Mouse (Mus musculus) layer of hippocampus, adult 11-12 months (tissue): Measurements from ENCODE around the gene Ppib.

Source experiments
- DNase-seq: peaks from one replicate; pipeline ENCODE4 v3.0.0; 2022; ENCODE audit warnings: low spot score

The Ppib gene

GRCm38 (mm10) chr9:66059583-66060307, at the start of gene Ppib:
TSS of gene Ppib (plus strand) at chr9:66060222.
- DNase-seq, result peak; percentile 98

DNA sequence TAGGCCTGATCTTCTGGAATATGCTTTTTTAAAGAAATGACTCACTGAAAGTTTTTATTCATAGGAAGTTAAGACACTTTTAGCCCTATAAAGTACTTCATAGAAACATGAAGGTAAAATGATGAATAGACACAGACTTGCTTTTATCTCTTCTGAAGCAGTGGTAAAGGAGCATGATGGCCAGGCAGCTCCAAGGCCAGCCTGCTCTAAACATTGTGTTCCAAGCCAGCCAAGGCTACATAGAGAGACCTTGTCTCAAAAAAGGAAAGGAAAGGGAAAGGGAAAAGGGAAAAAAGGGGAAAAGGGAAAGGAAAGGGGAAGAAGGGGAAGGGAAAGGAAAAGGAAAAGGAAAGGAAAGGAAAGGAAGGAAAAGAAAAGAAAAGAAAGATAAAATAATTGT, 39.4 kb upstream of the Ppib start:
- no peak for DNase-seq

DNA sequence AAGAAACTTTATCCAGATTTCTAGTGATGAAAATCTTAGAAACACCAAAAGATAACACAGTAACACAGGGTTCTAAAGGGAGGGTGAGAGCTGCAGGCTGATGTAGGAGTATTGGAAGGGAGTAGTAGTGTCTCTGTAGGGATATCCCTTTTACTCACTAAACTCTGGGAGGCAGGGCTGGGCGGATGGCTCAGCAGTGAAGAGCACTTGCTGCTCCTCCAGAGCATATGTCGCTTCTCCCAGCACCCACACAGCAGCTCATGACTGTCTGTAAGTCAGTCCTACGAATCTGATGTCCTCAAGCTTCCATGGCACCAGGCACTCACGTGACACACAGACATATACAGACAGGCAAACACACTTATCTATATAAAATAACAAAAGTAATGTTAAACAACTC, 21.9 kb upstream of the Ppib start:
- DNase-seq, result peak; percentile 53

GRCm38 (mm10) chr9:66038581-66038980, 21.4 kb upstream of the Ppib start:
- DNase-seq, result no peak

DNA sequence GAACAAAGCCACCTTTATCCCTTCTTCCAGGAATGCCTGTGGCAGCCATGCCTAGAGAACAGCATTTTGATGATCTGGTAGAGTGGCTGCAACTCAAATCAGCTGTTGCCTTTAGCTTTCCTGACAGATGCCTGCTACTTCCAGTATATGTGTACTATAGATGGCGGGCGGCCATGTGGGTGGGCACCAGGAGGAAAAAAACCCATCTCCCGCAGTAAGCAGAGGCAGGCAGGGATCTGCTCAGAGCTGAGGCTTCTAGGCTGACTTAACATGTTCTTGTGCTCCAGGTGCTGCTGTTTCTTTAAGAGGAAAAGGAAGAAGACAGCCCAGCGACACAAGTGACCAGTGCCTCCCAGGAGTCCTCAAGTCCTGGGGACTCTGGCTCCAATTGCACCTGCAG, 20.7 kb upstream of the Ppib start:
- no peak for DNase-seq

- no peak for DNase-seq
These were observed 19.2 kb upstream of the Ppib start for GRCm38 (mm10) chr9:66040801-66041200.

- DNase-seq, result no peak
These were observed 17.7 kb upstream of the Ppib start for GRCm38 (mm10) chr9:66042331-66042730.

- no peak for DNase-seq
These were observed 16.8 kb upstream of the Ppib start for GRCm38 (mm10) chr9:66043241-66043640.

DNA sequence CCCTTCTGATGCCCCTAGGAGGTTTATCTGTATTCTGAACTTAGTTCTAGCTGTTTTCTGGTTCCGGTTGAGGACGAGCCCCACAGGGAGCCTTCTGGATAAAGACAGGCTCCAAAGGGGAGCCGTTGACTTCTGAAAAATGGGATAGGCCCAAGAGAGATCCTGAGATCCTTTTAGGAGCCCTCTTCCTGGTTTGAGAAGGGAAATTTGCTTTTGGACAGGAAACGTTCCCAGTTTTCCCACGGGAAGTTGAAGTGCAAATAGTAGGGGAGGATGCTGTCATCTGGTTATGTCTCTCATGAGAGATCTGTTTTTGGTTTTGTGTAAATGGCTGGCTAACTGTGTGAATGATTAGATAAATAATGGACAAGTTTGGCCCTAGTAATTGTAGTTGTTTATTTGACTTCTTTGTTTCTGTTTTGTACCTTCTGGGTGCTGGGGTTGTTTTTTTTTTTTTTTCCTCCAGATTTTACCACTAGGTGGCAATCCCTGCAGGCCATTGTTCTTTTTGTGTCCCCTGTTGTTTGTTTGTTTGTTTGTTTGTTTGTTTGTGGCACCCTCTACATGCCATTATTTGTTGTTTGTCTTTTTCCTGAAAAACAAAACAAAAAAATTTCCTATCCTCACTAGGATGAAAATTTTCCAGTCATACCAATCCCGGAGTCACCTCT, 10.0 kb upstream of the Ppib start:
- no peak for DNase-seq

DNA sequence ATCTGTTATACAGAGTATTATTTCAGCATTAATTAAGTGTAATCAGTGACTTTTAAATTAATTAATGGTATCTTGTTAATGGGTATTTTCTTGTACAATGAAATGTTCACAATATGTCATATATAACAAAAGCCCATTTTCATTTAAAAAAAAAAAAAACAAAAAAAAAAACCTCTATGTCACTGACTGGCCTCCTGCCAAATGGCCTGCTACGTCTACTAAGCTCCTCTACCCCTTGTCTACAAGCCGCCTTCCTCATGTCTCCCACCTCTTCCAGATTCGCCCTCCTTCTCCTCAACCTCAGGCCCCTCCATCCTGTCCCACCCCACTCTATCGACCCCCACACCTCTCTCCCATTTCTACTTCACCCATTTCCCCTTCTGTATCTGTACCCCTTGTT, 8.5 kb upstream of the Ppib start:
- DNase-seq, result no peak

DNA sequence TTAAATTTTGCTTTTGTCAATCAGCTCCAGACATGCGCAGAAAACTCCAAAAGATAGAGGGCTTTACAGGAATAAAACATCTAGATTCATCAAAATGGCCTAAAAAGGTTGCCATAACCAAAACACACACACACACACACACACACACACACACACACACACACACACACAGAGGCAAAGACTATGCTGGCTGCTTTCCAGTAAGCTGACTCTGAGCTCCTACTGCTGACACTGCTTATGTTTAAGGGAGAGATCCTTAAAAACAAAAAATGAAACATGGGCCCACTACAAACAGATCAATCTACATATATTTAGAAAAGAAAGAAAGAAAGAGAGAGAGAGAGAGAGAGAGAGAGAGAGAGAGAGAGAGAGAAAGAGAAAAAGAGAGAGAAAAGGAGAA, 7.3 kb upstream of the Ppib start:
- DNase-seq, result no peak

- DNase-seq, result no peak
These were observed 6.4 kb upstream of the Ppib start for GRCm38 (mm10) chr9:66053620-66054019.

DNA sequence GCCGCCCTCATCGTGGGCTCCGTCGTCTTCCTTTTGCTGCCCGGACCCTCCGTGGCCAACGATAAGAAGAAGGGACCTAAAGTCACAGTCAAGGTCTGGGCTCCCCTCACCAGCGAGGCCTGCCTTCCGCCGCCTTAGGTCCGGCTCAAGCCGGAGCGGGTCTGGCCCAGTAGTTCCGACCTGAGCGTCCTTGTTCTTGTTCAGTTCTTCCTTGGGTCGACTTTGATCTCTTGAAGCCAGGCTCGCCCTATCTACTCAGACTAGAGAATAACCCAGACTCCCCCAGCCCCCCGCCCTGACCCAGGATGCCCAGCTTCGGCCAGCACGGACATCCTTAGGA, 256 bp downstream of the Ppib start:
- no peak for DNase-seq

GRCm38 (mm10) chr9:66060986-66061385, 964 bp downstream of the Ppib start:
- no peak for DNase-seq

GRCm38 (mm10) chr9:66061656-66062055, 1.6 kb downstream of the Ppib start:
- no peak for DNase-seq

- no peak for DNase-seq
These were observed 3.4 kb downstream of the Ppib start for GRCm38 (mm10) chr9:66063446-66063845.

DNA sequence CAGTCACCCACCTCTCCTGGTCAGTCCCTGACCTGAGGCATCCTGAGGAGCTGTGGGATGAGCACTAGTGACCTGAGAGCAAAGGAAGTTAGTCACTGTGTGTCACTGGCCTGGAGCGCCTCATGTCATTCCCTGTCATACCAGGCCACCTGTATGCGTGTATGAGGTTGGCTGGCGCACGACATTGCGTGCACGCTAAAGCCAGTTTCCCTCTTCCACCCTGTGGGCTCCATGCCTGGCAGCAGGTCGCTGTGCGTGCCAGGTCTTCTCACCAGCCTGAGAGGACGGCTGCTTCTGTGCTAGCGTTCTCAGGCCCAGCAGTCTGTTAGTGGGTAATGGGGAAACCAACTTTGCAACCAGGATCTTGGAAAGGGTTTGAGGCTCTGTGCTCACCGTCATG, 4.3 kb downstream of the Ppib start:
- no peak for DNase-seq

DNA sequence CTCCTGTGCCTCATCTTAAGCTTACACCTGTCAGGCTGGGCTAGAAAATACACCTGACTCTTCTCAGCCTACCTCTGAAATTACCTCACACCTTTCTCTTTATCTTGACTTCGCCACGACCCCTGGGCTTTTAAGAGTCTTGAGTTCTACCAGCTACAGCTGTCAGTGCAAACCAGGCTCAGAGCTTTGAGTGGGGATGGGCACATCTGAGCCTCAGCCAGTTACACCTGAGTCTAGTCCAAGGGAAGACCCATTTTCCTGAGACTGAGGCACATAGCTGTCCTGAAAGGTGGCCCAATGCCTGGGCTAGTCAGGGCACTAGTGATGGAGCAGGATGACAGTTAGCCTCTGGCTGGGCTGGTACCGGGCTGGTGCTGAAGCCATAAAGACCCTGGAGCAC, 6.8 kb downstream of the Ppib start:
- DNase-seq, result no peak

GRCm38 (mm10) chr9:66067542-66067941, 7.5 kb downstream of the Ppib start:
- DNase-seq, result peak; percentile 36

DNA sequence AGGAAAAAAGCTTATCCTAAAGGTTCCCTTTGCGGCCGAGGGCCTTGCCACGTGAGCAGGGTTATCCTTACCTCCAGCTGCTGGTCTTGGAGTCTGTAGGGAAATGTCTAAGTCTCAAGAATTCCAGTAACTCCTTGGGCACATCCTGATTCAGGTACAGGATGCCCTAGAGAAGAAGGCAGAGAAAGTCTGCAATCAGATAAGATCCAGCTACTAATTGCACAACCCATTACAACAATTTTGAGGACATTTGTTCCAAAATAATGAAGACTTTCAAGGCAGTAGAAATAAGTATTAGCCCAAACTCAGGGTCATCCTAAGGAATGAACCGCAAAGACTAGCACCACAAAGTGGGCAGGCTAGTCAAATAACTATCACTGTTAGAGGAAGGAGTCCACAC, 8.0 kb downstream of the Ppib start:
- DNase-seq, result no peak

DNA sequence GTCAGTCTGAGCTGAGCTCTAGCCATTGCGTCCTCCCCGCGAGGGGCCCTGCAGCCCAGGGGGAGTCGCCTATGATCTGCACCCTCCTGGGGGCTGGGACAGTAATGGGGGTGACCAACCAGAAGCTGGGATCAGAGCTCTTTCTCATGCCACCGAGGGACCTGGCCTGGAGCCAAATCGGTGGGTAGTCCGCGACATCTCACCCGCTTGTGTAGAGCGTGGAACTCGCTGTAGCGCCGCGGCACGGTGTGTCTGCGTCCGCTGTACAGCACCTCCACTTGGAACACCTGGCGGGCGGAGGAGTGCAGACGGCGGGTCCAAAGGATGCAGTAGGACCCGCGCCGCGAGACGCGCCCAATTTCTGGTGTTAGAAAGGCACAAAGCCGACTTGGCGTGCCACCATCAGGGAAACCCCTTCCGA, 9.0 kb downstream of the Ppib start:
- peak; percentile 38 for DNase-seq

DNA sequence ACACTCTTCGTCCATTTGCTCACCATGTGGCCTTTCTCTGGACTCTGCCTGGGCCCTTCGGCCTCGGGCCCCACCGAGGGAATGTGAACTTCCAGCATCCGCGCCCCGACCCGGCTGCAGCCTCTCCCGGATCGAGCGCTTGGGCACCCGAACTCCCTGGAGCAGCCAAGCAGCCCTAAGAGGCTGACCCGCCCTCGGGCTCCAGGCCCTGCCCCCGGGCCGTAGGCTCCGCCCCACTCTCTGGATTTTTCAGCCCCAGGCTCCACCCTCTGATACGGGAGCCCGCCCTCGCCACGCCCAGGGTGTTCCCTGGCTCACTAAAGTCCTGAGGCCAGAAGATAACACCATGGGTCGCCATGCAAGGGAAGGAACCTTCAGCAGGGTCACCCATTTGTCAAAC, 9.6 kb downstream of the Ppib start, which contains the start of gene Snx22:
Snx22 (minus strand) TSS at position 137 of the 400 bp plus-strand sequence.
- peak; percentile 78 for DNase-seq

GRCm38 (mm10) chr9:66070151-66070550, 10.1 kb downstream of the Ppib start:
- DNase-seq, result no peak

GRCm38 (mm10) chr9:66072754-66073153, 12.7 kb downstream of the Ppib start:
- no peak for DNase-seq
